Mouse (Mus musculus): ENCODE measurements around the gene Senp3. TPM values are rescaled to one million over a fixed set of nuclear protein-coding genes. Genes with fewer than 3 reads are reported as not detected.

The Senp3 gene
- polyA plus RNA-seq, 1 experiment from 2014 or later = 79.1 TPM

- 18% methylated on average over 7 of the region's 7 CpGs for WGBS
- H3K36me3 ChIP-seq (ENCODE audit: control insufficient read depth, insufficient read depth, low read length) = peaks cover 51% of the 10 kb centered on the region
- ATAC-seq (replicated peaks; ENCODE audit: low FRiP score) (0 out of 2 replicates have a peak, but pooled peaks have one; percentile 5), DNase-seq (ENCODE audit: low spot score) (no peak)
- H3K9ac ChIP-seq (ENCODE audit: low read depth, low read length) = no peak within 1 kb of the TSS
- no peaks in the 10 kb centered on the region for H3K27me3 ChIP-seq (replicated peaks; ENCODE audit: control insufficient read depth, insufficient read depth, low read length)
- H3K27ac ChIP-seq (ENCODE audit: low read depth, low read length) = peak within 1 kb of the TSS; percentile 39; the same call in 1 of the 2 replicates
- H3K9me3 ChIP-seq (ENCODE audit: control insufficient read depth, low read length) = no peaks in the 10 kb centered on the region
- H3K4me1 ChIP-seq (replicated peaks; ENCODE audit: control insufficient read depth, insufficient read depth, low read length) = peaks cover 33% of the 10 kb centered on the region
- peak within 1 kb of the TSS; percentile 13 for H3K4me2 ChIP-seq
- no peak within 1 kb of the TSS; the same call in 1 of the 2 replicates for H3K4me3 ChIP-seq (ENCODE audit: low read depth, low read length)
Observed at GRCm38 (mm10) chr11:69665961-69666664, 15.8 kb downstream of the Senp3 start, which contains the start of gene Cd68. Gene Cd68 (minus strand): TSS chr11:69666153.

- Histone ChIP-seq H3K4me3 (ENCODE audit: low read depth, low read length) (no peak overlapping the region; the same call in 1 of the 2 replicates), H3K9me3 (ENCODE audit: control insufficient read depth, low read length) (no peaks in the 10 kb centered on the region), H3K27me3 (replicated peaks; ENCODE audit: control insufficient read depth, insufficient read depth, low read length) (no peaks in the 10 kb centered on the region), H3K27ac (ENCODE audit: low read depth, low read length) (0 out of 2 replicates have a peak overlapping the region, but pooled peaks have one; percentile 39), H3K36me3 (ENCODE audit: control insufficient read depth, insufficient read depth, low read length) (peaks cover 45% of the 10 kb centered on the region), H3K4me1 (replicated peaks; ENCODE audit: control insufficient read depth, insufficient read depth, low read length) (peaks cover 37% of the 10 kb centered on the region), H3K4me2 (peak overlapping the region; percentile 13; the same call in 1 of the 2 replicates), H3K9ac (ENCODE audit: low read depth, low read length) (no peak overlapping the region)
- WGBS = 71% methylated on average over 9 of the region's 9 CpGs
- DNase-seq (ENCODE audit: low spot score) (no peak), ATAC-seq (replicated peaks; ENCODE audit: low FRiP score) (no peak)
Observed at GRCm38 (mm10) chr11:69665457-69665960, 16.4 kb downstream of the Senp3 start.

GRCm38 (mm10) chr11:69664841-69665240 is 17.0 kb downstream of the Senp3 start:
- Histone ChIP-seq H3K9me3 (ENCODE audit: control insufficient read depth, low read length) (no peaks in the 10 kb centered on the region), H3K4me1 (replicated peaks; ENCODE audit: control insufficient read depth, insufficient read depth, low read length) (peaks cover 32% of the 10 kb centered on the region), H3K4me2 (peak overlapping the region; percentile 13), H3K9ac (ENCODE audit: low read depth, low read length) (no peak overlapping the region), H3K4me3 (ENCODE audit: low read depth, low read length) (peak overlapping the region; percentile 19; the same call in 1 of the 2 replicates), H3K36me3 (ENCODE audit: control insufficient read depth, insufficient read depth, low read length) (peaks cover 39% of the 10 kb centered on the region), H3K27me3 (replicated peaks; ENCODE audit: control insufficient read depth, insufficient read depth, low read length) (no peaks in the 10 kb centered on the region), H3K27ac (ENCODE audit: low read depth, low read length) (no peak overlapping the region; the same call in 1 of the 2 replicates)
- DNase-seq (ENCODE audit: low spot score) (no peak), ATAC-seq (replicated peaks; ENCODE audit: low FRiP score) (no peak)
- WGBS = 90% methylated on average over 7 of the region's 7 CpGs

GRCm38 (mm10) chr11:69663795-69664194 is 18.1 kb downstream of the Senp3 start:
- 78% methylated on average over 6 of the region's 6 CpGs for WGBS
- Histone ChIP-seq H3K27ac (ENCODE audit: low read depth, low read length) (peak overlapping the region; percentile 94; the same call in 1 of the 2 replicates), H3K4me2 (peak overlapping the region; percentile 75), H3K4me1 (replicated peaks; ENCODE audit: control insufficient read depth, insufficient read depth, low read length) (peaks cover 23% of the 10 kb centered on the region), H3K36me3 (ENCODE audit: control insufficient read depth, insufficient read depth, low read length) (peaks cover 33% of the 10 kb centered on the region), H3K4me3 (ENCODE audit: low read depth, low read length) (peak overlapping the region; percentile 60), H3K27me3 (replicated peaks; ENCODE audit: control insufficient read depth, insufficient read depth, low read length) (no peaks in the 10 kb centered on the region), H3K9ac (ENCODE audit: low read depth, low read length) (peak overlapping the region; percentile 81), H3K9me3 (ENCODE audit: control insufficient read depth, low read length) (no peaks in the 10 kb centered on the region)
- DNase-seq (ENCODE audit: low spot score) (no peak), ATAC-seq (replicated peaks; ENCODE audit: low FRiP score) (no peak)

GRCm38 (mm10) chr11:69662967-69663671 is 18.8 kb downstream of the Senp3 start:
- peaks cover 23% of the 10 kb centered on the region for H3K4me1 ChIP-seq (replicated peaks; ENCODE audit: control insufficient read depth, insufficient read depth, low read length)
- no peak for ATAC-seq (replicated peaks; ENCODE audit: low FRiP score)

GRCm38 (mm10) chr11:69662213-69662966 is 19.5 kb downstream of the Senp3 start, which contains the start of gene Mpdu1:
Gene Mpdu1 (minus strand): TSS chr11:69662642.
- DNase-seq (ENCODE audit: low spot score) (peak; percentile 95), ATAC-seq (replicated peaks; ENCODE audit: low FRiP score) (peak; percentile 90)
- H3K4me3 ChIP-seq (ENCODE audit: low read depth, low read length) = peak within 1 kb of the TSS; percentile 60
- peak within 1 kb of the TSS; percentile 94 for H3K27ac ChIP-seq (ENCODE audit: low read depth, low read length)
- WGBS = under 1% methylated on average over 48 of the region's 48 CpGs
- peak within 1 kb of the TSS; percentile 75 for H3K4me2 ChIP-seq
- H3K4me1 ChIP-seq (replicated peaks; ENCODE audit: control insufficient read depth, insufficient read depth, low read length) = peaks cover 23% of the 10 kb centered on the region
- H3K27me3 ChIP-seq (replicated peaks; ENCODE audit: control insufficient read depth, insufficient read depth, low read length) = no peaks in the 10 kb centered on the region
- no peaks in the 10 kb centered on the region for H3K9me3 ChIP-seq (ENCODE audit: control insufficient read depth, low read length)
- H3K9ac ChIP-seq (ENCODE audit: low read depth, low read length) = peak within 1 kb of the TSS; percentile 81
- H3K36me3 ChIP-seq (ENCODE audit: control insufficient read depth, insufficient read depth, low read length) = peaks cover 29% of the 10 kb centered on the region

More at GRCm38 (mm10) chr11:69662967-69663671, 18.8 kb downstream of the Senp3 start:
- WGBS = 68% methylated on average over 13 of the region's 13 CpGs
- Histone ChIP-seq H3K27ac (ENCODE audit: low read depth, low read length) (peak overlapping the region; percentile 94), H3K36me3 (ENCODE audit: control insufficient read depth, insufficient read depth, low read length) (peaks cover 28% of the 10 kb centered on the region), H3K9me3 (ENCODE audit: control insufficient read depth, low read length) (no peaks in the 10 kb centered on the region), H3K27me3 (replicated peaks; ENCODE audit: control insufficient read depth, insufficient read depth, low read length) (no peaks in the 10 kb centered on the region), H3K4me3 (ENCODE audit: low read depth, low read length) (peak overlapping the region; percentile 60), H3K9ac (ENCODE audit: low read depth, low read length) (peak overlapping the region; percentile 81), H3K4me2 (peak overlapping the region; percentile 75)
- DNase-seq (ENCODE audit: low spot score) = no peak

GRCm38 (mm10) chr11:69661221-69661881 is 20.5 kb downstream of the Senp3 start:
- peaks cover 31% of the 10 kb centered on the region for H3K4me1 ChIP-seq (replicated peaks; ENCODE audit: control insufficient read depth, insufficient read depth, low read length)
- H3K4me3 ChIP-seq (ENCODE audit: low read depth, low read length) = peak overlapping the region; percentile 60
- H3K27ac ChIP-seq (ENCODE audit: low read depth, low read length) = peak overlapping the region; percentile 94
- no peak for ATAC-seq (replicated peaks; ENCODE audit: low FRiP score)
- peak overlapping the region; percentile 81 for H3K9ac ChIP-seq (ENCODE audit: low read depth, low read length)
- no peaks in the 10 kb centered on the region for H3K27me3 ChIP-seq (replicated peaks; ENCODE audit: control insufficient read depth, insufficient read depth, low read length)
- WGBS = 59% methylated on average over 3 of the region's 3 CpGs
- H3K36me3 ChIP-seq (ENCODE audit: control insufficient read depth, insufficient read depth, low read length) = peaks cover 31% of the 10 kb centered on the region
- H3K9me3 ChIP-seq (ENCODE audit: control insufficient read depth, low read length) = no peaks in the 10 kb centered on the region
- H3K4me2 ChIP-seq = peak overlapping the region; percentile 75
- no peak for DNase-seq (ENCODE audit: low spot score)
